Mouse (Mus musculus) erythroblast, embryonic 14.5 days (primary cell): ENCODE data around the gene Leng1. TPM values are rescaled to one million over a fixed set of nuclear protein-coding genes. Genes with fewer than 3 reads are reported as not detected.
"Not testable (repeated sequence)": the region's sequence is repeated elsewhere in the genome, so short reads cannot be mapped to it uniquely, and the experiment has no call there.

Experiments
- H3K27me3 ChIP-seq: 2 replicates; pipeline ENCODE4 v1.6.1; 2012; ENCODE audit warnings: inconsistent platforms; ENCODE audit not compliant: control insufficient read depth
- H3K36me3 ChIP-seq: 2 replicates; pipeline ENCODE4 v1.6.1; 2012; ENCODE audit warnings: mild to moderate bottlenecking, inconsistent platforms; ENCODE audit not compliant: control insufficient read depth
- H3K4me1 ChIP-seq: 2 replicates; pipeline ENCODE4 v1.6.1; 2012; ENCODE audit warnings: inconsistent platforms; ENCODE audit not compliant: control insufficient read depth
- H3K4me3 ChIP-seq: replicated peaks from 2 replicates; pipeline ENCODE3; 2012; ENCODE audit warnings: moderate library complexity, mild to moderate bottlenecking, inconsistent platforms
- H3K9me3 ChIP-seq: 2 replicates; pipeline ENCODE4 v1.6.1; 2012; ENCODE audit warnings: low read length, inconsistent platforms, mixed read lengths; ENCODE audit not compliant: control insufficient read depth
- GATA1 ChIP-seq: IDR thresholded peaks from 2 replicates; pipeline ENCODE4 v1.6.1; 2012; ENCODE audit warnings: low read length, inconsistent platforms, mixed read lengths
- TAL1 ChIP-seq: IDR thresholded peaks from 3 replicates; pipeline ENCODE4 v1.6.1; 2012; ENCODE audit warnings: low read length, inconsistent platforms, mixed read lengths
- polyA plus RNA-seq: library from polyadenylated mRNA; stranded (reverse); fragments of >175 nt; gene quantifications from 2 replicates; pipeline ENCODE4 v1.2.3, GENCODE M21; 2012

Gene Leng1
- polyA plus RNA-seq, 1 experiment = 1.3 TPM

GRCm38 (mm10) chr7:3705911-3706310 is 40.3 kb upstream of the Leng1 start:
- peaks cover 37% of the 10 kb centered on the region for H3K36me3 ChIP-seq
- peaks cover 29% of the 10 kb centered on the region for H3K4me1 ChIP-seq
- TF ChIP-seq TAL1 (no peak), GATA1 (no peak)
- H3K27me3 ChIP-seq = no peaks in the 10 kb centered on the region
- no peaks in the 10 kb centered on the region for H3K9me3 ChIP-seq
- peak overlapping the region; percentile 91 for H3K4me3 ChIP-seq

- H3K27me3 ChIP-seq, H3K9me3 ChIP-seq: not testable (repeated sequence)
- Histone ChIP-seq H3K4me1 (peaks cover 29% of the 10 kb centered on the region), H3K4me3 (peak overlapping the region; percentile 91), H3K36me3 (peaks cover 37% of the 10 kb centered on the region)
Observed at GRCm38 (mm10) chr7:3705461-3705860, 39.8 kb upstream of the Leng1 start.

GRCm38 (mm10) chr7:3704475-3704874 is 38.8 kb upstream of the Leng1 start:
- Histone ChIP-seq H3K4me3 (peak overlapping the region; percentile 91), H3K36me3 (peaks cover 37% of the 10 kb centered on the region), H3K27me3 (no peaks in the 10 kb centered on the region), H3K4me1 (peaks cover 29% of the 10 kb centered on the region), H3K9me3 (no peaks in the 10 kb centered on the region)
- TF ChIP-seq GATA1 = no peak
- no peak for TF ChIP-seq TAL1

GRCm38 (mm10) chr7:3703879-3704441 is 38.3 kb upstream of the Leng1 start, which contains the start of gene Rps9:
TSS of gene Rps9 (plus strand) at chr7:3703993.
- TF ChIP-seq TAL1 = no peak
- no peak for TF ChIP-seq GATA1
- H3K4me1 ChIP-seq = peaks cover 29% of the 10 kb centered on the region
- peak within 1 kb of the TSS; percentile 91 for H3K4me3 ChIP-seq
- no peaks in the 10 kb centered on the region for H3K9me3 ChIP-seq
- no peaks in the 10 kb centered on the region for H3K27me3 ChIP-seq
- peaks cover 37% of the 10 kb centered on the region for H3K36me3 ChIP-seq

- TF ChIP-seq TAL1 (no peak), GATA1 (no peak)
- Histone ChIP-seq H3K4me3 (peak overlapping the region; percentile 91), H3K9me3 (no peaks in the 10 kb centered on the region), H3K27me3 (no peaks in the 10 kb centered on the region), H3K36me3 (peaks cover 37% of the 10 kb centered on the region), H3K4me1 (peaks cover 29% of the 10 kb centered on the region)
Observed at GRCm38 (mm10) chr7:3703148-3703878, 37.7 kb upstream of the Leng1 start.

- H3K27me3 ChIP-seq = no peaks in the 10 kb centered on the region
- TF ChIP-seq GATA1 = no peak
- TF ChIP-seq TAL1 = no peak
- no peaks in the 10 kb centered on the region for H3K9me3 ChIP-seq
- no peaks in the 10 kb centered on the region; the same call in 1 of the 2 replicates for H3K36me3 ChIP-seq
- H3K4me3 ChIP-seq = no peak overlapping the region
- peaks cover 17% of the 10 kb centered on the region for H3K4me1 ChIP-seq
Observed at GRCm38 (mm10) chr7:3698471-3698870, 32.8 kb upstream of the Leng1 start.

- peak overlapping the region; percentile 84 for H3K4me3 ChIP-seq
- not testable (repeated sequence) for H3K27me3 ChIP-seq, H3K9me3 ChIP-seq, H3K36me3 ChIP-seq
- H3K4me1 ChIP-seq = peaks cover 41% of the 10 kb centered on the region
Observed at GRCm38 (mm10) chr7:3694949-3695305, 29.3 kb upstream of the Leng1 start.

GRCm38 (mm10) chr7:3694076-3694948 is 28.7 kb upstream of the Leng1 start:
- TF ChIP-seq TAL1 (no peak), GATA1 (no peak)
- no peaks in the 10 kb centered on the region for H3K27me3 ChIP-seq
- peak overlapping the region; percentile 84 for H3K4me3 ChIP-seq
- H3K9me3 ChIP-seq = no peaks in the 10 kb centered on the region
- H3K4me1 ChIP-seq = peaks cover 41% of the 10 kb centered on the region
- H3K36me3 ChIP-seq = no peaks in the 10 kb centered on the region; the same call in 1 of the 2 replicates

- peak overlapping the region; percentile 84 for H3K4me3 ChIP-seq
- H3K4me1 ChIP-seq = peaks cover 41% of the 10 kb centered on the region
- TF ChIP-seq TAL1 = no peak
- TF ChIP-seq GATA1 = no peak
- no peaks in the 10 kb centered on the region for H3K27me3 ChIP-seq
- no peaks in the 10 kb centered on the region; the same call in 1 of the 2 replicates for H3K36me3 ChIP-seq
- no peaks in the 10 kb centered on the region for H3K9me3 ChIP-seq
Observed at GRCm38 (mm10) chr7:3693809-3694075, 28.1 kb upstream of the Leng1 start.
